Mouse (Mus musculus): ENCODE results near the gene Ywhae. TPM values are rescaled to one million over a fixed set of nuclear protein-coding genes. Genes with fewer than 3 reads are reported as not detected.
"Not testable (repeated sequence)": the region's sequence is repeated elsewhere in the genome, so short reads cannot be mapped to it uniquely, and the experiment has no call there.

Ywhae gene
- polyA plus RNA-seq, 1 experiment from 2014 or later, result 842 TPM

GRCm38 (mm10) chr11:75703748-75704147, 28.9 kb upstream of the Ywhae start:
- Histone ChIP-seq H3K4me3 (no peak overlapping the region), H3K27me3 (replicated peaks) (no peaks in the 10 kb centered on the region), H3K27ac (ENCODE audit: poor library complexity, severe bottlenecking) (no peak overlapping the region), H3K4me1 (replicated peaks) (peaks cover 2% of the 10 kb centered on the region; the same call in 1 of the 2 replicates), H3K9me3 (replicated peaks) (no peaks in the 10 kb centered on the region), H3K9ac (no peak overlapping the region), H3K4me2 (no peak overlapping the region), H3K36me3 (peaks cover 77% of the 10 kb centered on the region)
- 94% methylated on average over 2 of the region's 2 CpGs for WGBS
- ATAC-seq (ENCODE audit: insufficient number of reproducible peaks, low FRiP score), result no peak

GRCm38 (mm10) chr11:75713949-75714348, 18.7 kb upstream of the Ywhae start:
- 0 out of 2 replicates have a peak, but pooled peaks cover 3% of the 10 kb centered on the region for H3K4me1 ChIP-seq (replicated peaks)
- H3K9me3 ChIP-seq (replicated peaks), result 0 out of 2 replicates have a peak, but pooled peaks cover 2% of the 10 kb centered on the region
- H3K4me3 ChIP-seq, result no peak overlapping the region
- WGBS, result 91% methylated on average over 1 of the region's 1 CpGs
- H3K36me3 ChIP-seq, result no peaks in the 10 kb centered on the region
- no peak overlapping the region for H3K27ac ChIP-seq (ENCODE audit: poor library complexity, severe bottlenecking)
- no peaks in the 10 kb centered on the region for H3K27me3 ChIP-seq (replicated peaks)
- H3K9ac ChIP-seq, result no peak overlapping the region
- H3K4me2 ChIP-seq, result no peak overlapping the region
- ATAC-seq (ENCODE audit: insufficient number of reproducible peaks, low FRiP score), result no peak

GRCm38 (mm10) chr11:75715556-75715955, 17.1 kb upstream of the Ywhae start:
- no peaks in the 10 kb centered on the region for H3K27me3 ChIP-seq (replicated peaks)
- no peaks in the 10 kb centered on the region for H3K36me3 ChIP-seq
- H3K9me3 ChIP-seq (replicated peaks), result 0 out of 2 replicates have a peak, but pooled peaks cover 3% of the 10 kb centered on the region
- H3K27ac ChIP-seq (ENCODE audit: poor library complexity, severe bottlenecking), result no peak overlapping the region
- H3K4me3 ChIP-seq, result no peak overlapping the region
- H3K9ac ChIP-seq, result 0 out of 2 replicates have a peak overlapping the region, but pooled peaks have one; percentile 9
- 22% methylated on average over 12 of the region's 12 CpGs for WGBS
- 0 out of 2 replicates have a peak, but pooled peaks cover 3% of the 10 kb centered on the region for H3K4me1 ChIP-seq (replicated peaks)
- H3K4me2 ChIP-seq, result peak overlapping the region; percentile 46
- no peak for ATAC-seq (ENCODE audit: insufficient number of reproducible peaks, low FRiP score)

- 87% methylated on average over 8 of the region's 8 CpGs for WGBS
- Histone ChIP-seq H3K9ac (no peak overlapping the region), H3K36me3 (no peaks in the 10 kb centered on the region)
Observed at GRCm38 (mm10) chr11:75716661-75717325, 15.9 kb upstream of the Ywhae start.

GRCm38 (mm10) chr11:75722339-75722738, 10.3 kb upstream of the Ywhae start:
- Histone ChIP-seq H3K27ac (ENCODE audit: poor library complexity, severe bottlenecking) (peak overlapping the region; percentile 74), H3K4me1 (replicated peaks) (peaks cover 8% of the 10 kb centered on the region), H3K9ac (no peak overlapping the region), H3K36me3 (no peaks in the 10 kb centered on the region), H3K27me3 (replicated peaks) (no peaks in the 10 kb centered on the region), H3K9me3 (replicated peaks) (peaks cover 9% of the 10 kb centered on the region; the same call in 1 of the 2 replicates), H3K4me2 (no peak overlapping the region), H3K4me3 (no peak overlapping the region)
- 11% methylated on average over 4 of the region's 4 CpGs for WGBS
- no peak for ATAC-seq (ENCODE audit: insufficient number of reproducible peaks, low FRiP score)

More at GRCm38 (mm10) chr11:75716661-75717325, 15.9 kb upstream of the Ywhae start:
- H3K9me3 ChIP-seq (replicated peaks), result peaks cover 11% of the 10 kb centered on the region; the same call in 1 of the 2 replicates
- no peaks in the 10 kb centered on the region for H3K27me3 ChIP-seq (replicated peaks)
- H3K4me3 ChIP-seq, result no peak overlapping the region
- no peak overlapping the region for H3K4me2 ChIP-seq
- H3K27ac ChIP-seq (ENCODE audit: poor library complexity, severe bottlenecking), result no peak overlapping the region
- 0 out of 2 replicates have a peak, but pooled peaks cover 3% of the 10 kb centered on the region for H3K4me1 ChIP-seq (replicated peaks)
- no peak for ATAC-seq (ENCODE audit: insufficient number of reproducible peaks, low FRiP score)

GRCm38 (mm10) chr11:75727168-75727567, 5.5 kb upstream of the Ywhae start:
- ATAC-seq (ENCODE audit: insufficient number of reproducible peaks, low FRiP score), result no peak
- H3K27me3 ChIP-seq (replicated peaks), result no peaks in the 10 kb centered on the region
- H3K27ac ChIP-seq (ENCODE audit: poor library complexity, severe bottlenecking), result no peak overlapping the region
- no peaks in the 10 kb centered on the region for H3K9me3 ChIP-seq (replicated peaks)
- no peak overlapping the region for H3K9ac ChIP-seq
- H3K36me3 ChIP-seq, result no peaks in the 10 kb centered on the region
- WGBS, result 65% methylated on average over 2 of the region's 2 CpGs
- no peak overlapping the region for H3K4me2 ChIP-seq
- peaks cover 14% of the 10 kb centered on the region for H3K4me1 ChIP-seq (replicated peaks)
- H3K4me3 ChIP-seq, result no peak overlapping the region

- H3K4me3 ChIP-seq; H3K9me3 ChIP-seq (replicated peaks); ATAC-seq (ENCODE audit: insufficient number of reproducible peaks, low FRiP score); H3K4me1 ChIP-seq (replicated peaks); H3K27ac ChIP-seq (ENCODE audit: poor library complexity, severe bottlenecking); H3K27me3 ChIP-seq (replicated peaks); H3K36me3 ChIP-seq; H3K4me2 ChIP-seq; H3K9ac ChIP-seq: not testable (repeated sequence)
- WGBS, result 85% methylated on average over 6 of the region's 6 CpGs
Observed at GRCm38 (mm10) chr11:75727659-75728058, 5.0 kb upstream of the Ywhae start.

- Histone ChIP-seq H3K36me3 (peaks cover 8% of the 10 kb centered on the region), H3K27ac (ENCODE audit: poor library complexity, severe bottlenecking) (peak overlapping the region; percentile 96), H3K27me3 (replicated peaks) (no peaks in the 10 kb centered on the region), H3K4me2 (peak overlapping the region; percentile 76), H3K9me3 (replicated peaks) (no peaks in the 10 kb centered on the region), H3K9ac (peak overlapping the region; percentile 98), H3K4me3 (peak overlapping the region; percentile 70), H3K4me1 (replicated peaks) (peaks cover 39% of the 10 kb centered on the region)
- under 1% methylated on average over 43 of the region's 52 CpGs for WGBS
- peak; percentile 78 for ATAC-seq (ENCODE audit: insufficient number of reproducible peaks, low FRiP score)
Observed at GRCm38 (mm10) chr11:75733227-75733940, 715 bp downstream of the Ywhae start.

- peaks cover 16% of the 10 kb centered on the region for H3K36me3 ChIP-seq
- H3K9ac ChIP-seq, result no peak overlapping the region
- H3K4me3 ChIP-seq, result peak overlapping the region; percentile 70
- peaks cover 56% of the 10 kb centered on the region for H3K4me1 ChIP-seq (replicated peaks)
- H3K4me2 ChIP-seq, result peak overlapping the region; percentile 76
- no peak overlapping the region for H3K27ac ChIP-seq (ENCODE audit: poor library complexity, severe bottlenecking)
- H3K27me3 ChIP-seq (replicated peaks), result no peaks in the 10 kb centered on the region
- no peaks in the 10 kb centered on the region for H3K9me3 ChIP-seq (replicated peaks)
- 84% methylated on average over 5 of the region's 5 CpGs for WGBS
- no peak for ATAC-seq (ENCODE audit: insufficient number of reproducible peaks, low FRiP score)
Observed at GRCm38 (mm10) chr11:75735462-75736252, 3.0 kb downstream of the Ywhae start.

GRCm38 (mm10) chr11:75736978-75737377, 4.3 kb downstream of the Ywhae start:
- Histone ChIP-seq H3K9me3 (replicated peaks) (no peaks in the 10 kb centered on the region), H3K9ac (0 out of 2 replicates have a peak overlapping the region, but pooled peaks have one; percentile 37), H3K4me3 (0 out of 2 replicates have a peak overlapping the region, but pooled peaks have one; percentile 5), H3K4me1 (replicated peaks) (peaks cover 57% of the 10 kb centered on the region), H3K27me3 (replicated peaks) (no peaks in the 10 kb centered on the region), H3K27ac (ENCODE audit: poor library complexity, severe bottlenecking) (no peak overlapping the region), H3K4me2 (peak overlapping the region; percentile 37), H3K36me3 (peaks cover 16% of the 10 kb centered on the region)
- no peak for ATAC-seq (ENCODE audit: insufficient number of reproducible peaks, low FRiP score)
- WGBS, result 62% methylated on average over 3 of the region's 3 CpGs
